In the genomic region with DNA sequence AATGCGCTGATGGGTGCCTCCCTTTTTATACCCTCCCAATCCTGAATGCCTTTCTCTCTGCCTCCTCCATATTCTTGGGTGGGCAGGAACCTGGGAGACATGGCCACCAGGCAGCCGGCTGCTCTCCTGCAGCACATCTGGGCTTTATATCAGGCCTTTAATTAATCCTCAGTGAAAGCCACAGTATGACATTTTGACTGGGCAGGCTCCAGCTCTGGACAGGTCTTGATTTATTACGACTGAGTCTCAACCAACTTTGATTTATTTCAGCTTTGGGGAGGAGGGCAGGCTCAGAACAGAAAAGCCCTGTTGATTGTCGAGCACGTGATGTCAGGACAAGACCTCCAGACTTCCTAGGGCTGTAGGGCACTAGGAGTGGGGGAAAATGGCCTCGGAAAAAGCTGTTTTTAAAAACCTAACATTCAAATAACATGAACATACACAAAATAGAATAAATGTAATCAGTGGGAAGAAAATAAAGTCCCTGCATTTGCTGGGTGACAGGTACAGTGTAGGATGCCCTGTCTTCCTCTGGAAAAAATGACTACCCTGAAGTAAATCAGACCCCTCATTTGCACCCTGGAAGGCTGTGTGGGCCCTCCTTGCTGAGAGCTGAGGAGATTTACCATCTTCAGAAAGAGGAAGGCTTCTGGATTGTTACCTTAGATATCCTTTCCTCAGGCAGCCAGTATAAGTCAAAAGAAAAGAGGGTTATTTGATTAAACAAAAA, we compare ENCODE assay signal across 14 mouse cellular contexts.
A peak's percentile ranks its signal among the peaks of the same experiment; 100 is the strongest.
DNase-seq lines count a peak whose midpoint lies in the region; ATAC-seq and TF ChIP-seq lines count a peak whose summit lies in the region.
"Had no signal": no experiment of that assay in that cellular context is flagged by ENCODE, and none has a peak within 500 bp of the region (broad histone marks: within the 10 kb centered on the region; RNA-seq: fewer than 3 reads in every experiment).

No protein-coding gene starts in this region.

- H3K27ac ChIP-seq in hindbrain, embryonic 12.5 days = no peak overlapping the region
- H3K27ac ChIP-seq in hindbrain, postnatal 0 days = no peak overlapping the region
- H3K27ac ChIP-seq in limb, embryonic 12.5 days = 0 out of 2 replicates have a peak overlapping the region, but pooled peaks have one; percentile 32
- no peak overlapping the region for H3K27ac ChIP-seq in liver, embryonic 11.5 days (ENCODE audit: low read depth, low read length)
- H3K27ac ChIP-seq: forebrain, embryonic 10.5 days; gastrocnemius, adult 2 months; layer of hippocampus, adult 2 months; stomach, embryonic 15.5 days had no signal

- intact Hi-C loops in left cerebral cortex, postnatal 25 days (cut with DNase I) = no loop called here

- no peaks in the 10 kb centered on the region for H3K36me3 ChIP-seq in hindbrain, embryonic 12.5 days
- no peaks in the 10 kb centered on the region for H3K36me3 ChIP-seq in hindbrain, postnatal 0 days (ENCODE audit: insufficient read depth, low read length)
- no peaks in the 10 kb centered on the region for H3K36me3 ChIP-seq in limb, embryonic 12.5 days
- no peaks in the 10 kb centered on the region for H3K36me3 ChIP-seq in liver, embryonic 11.5 days (ENCODE audit: control insufficient read depth, insufficient read depth, low read length)
- H3K36me3 ChIP-seq: forebrain, embryonic 10.5 days; stomach, embryonic 15.5 days had no signal

- DNase-seq in hindbrain, postnatal 0 days (ENCODE audit: low spot score) = no peak
- peak; percentile 33 for DNase-seq in NIH3T3 (ENCODE audit: low read depth)
- peak; percentile 67 for DNase-seq in embryo, embryonic 11 days
- DNase-seq in left cerebral cortex, postnatal 25 days (ENCODE audit: low spot score in 2 of 2) = no peak
- DNase-seq in liver, embryonic 11.5 days (ENCODE audit: low spot score) = no peak
- DNase-seq in thymus, postnatal 14 days = no peak
- DNase-seq: cerebellum, adult 11 months; gastrocnemius, adult 2 months had no signal

- no peak overlapping the region for H3K9ac ChIP-seq in hindbrain, embryonic 12.5 days
- no peak overlapping the region for H3K9ac ChIP-seq in hindbrain, postnatal 0 days (replicated peaks; ENCODE audit: low read length)
- H3K9ac ChIP-seq in limb, embryonic 12.5 days (replicated peaks) = no peak overlapping the region
- H3K9ac ChIP-seq in liver, embryonic 11.5 days (ENCODE audit: low read depth, low read length) = no peak overlapping the region
- H3K9ac ChIP-seq: stomach, embryonic 15.5 days had no signal

- TF ChIP-seq CTCF in hindbrain, postnatal 0 days (IDR thresholded peaks at IDR 0.05; ENCODE audit: low read depth) = no peak

- H3K4me1 ChIP-seq in hindbrain, embryonic 12.5 days = 0 out of 2 replicates have a peak, but pooled peaks cover 2% of the 10 kb centered on the region
- no peaks in the 10 kb centered on the region for H3K4me1 ChIP-seq in hindbrain, postnatal 0 days (ENCODE audit: insufficient read depth, low read length)
- peaks cover 22% of the 10 kb centered on the region for H3K4me1 ChIP-seq in limb, embryonic 12.5 days (replicated peaks)
- H3K4me1 ChIP-seq in liver, embryonic 11.5 days (replicated peaks; ENCODE audit: control insufficient read depth, insufficient read depth, low read length) = no peaks in the 10 kb centered on the region
- H3K4me1 ChIP-seq: forebrain, embryonic 10.5 days; stomach, embryonic 15.5 days had no signal

- H3K4me3 ChIP-seq in hindbrain, embryonic 12.5 days = no peak overlapping the region
- H3K4me3 ChIP-seq in hindbrain, postnatal 0 days (ENCODE audit: low read length) = no peak overlapping the region
- H3K4me3 ChIP-seq in limb, embryonic 12.5 days (replicated peaks) = no peak overlapping the region
- H3K4me3 ChIP-seq in liver, embryonic 11.5 days (ENCODE audit: low read depth, low read length) = no peak overlapping the region
- H3K4me3 ChIP-seq: forebrain, embryonic 10.5 days; gastrocnemius, adult 2 months; layer of hippocampus, adult 2 months; stomach, embryonic 15.5 days had no signal

- no peak overlapping the region for H3K4me2 ChIP-seq in hindbrain, embryonic 12.5 days (replicated peaks)
- H3K4me2 ChIP-seq in hindbrain, postnatal 0 days (ENCODE audit: low read depth, low read length) = no peak overlapping the region
- no peak overlapping the region for H3K4me2 ChIP-seq in limb, embryonic 12.5 days
- H3K4me2 ChIP-seq in liver, embryonic 11.5 days = no peak overlapping the region
- H3K4me2 ChIP-seq: heart, embryonic 11.5 days; stomach, embryonic 15.5 days had no signal

- ATAC-seq in hindbrain, embryonic 12.5 days (ENCODE audit: low FRiP score) = peak; percentile 26; the same call in 1 of the 2 replicates
- ATAC-seq in hindbrain, postnatal 0 days = no peak
- ATAC-seq in limb, embryonic 12.5 days (ENCODE audit: insufficient number of reproducible peaks, insufficient read depth, low FRiP score, low TSS enrichment, low read depth) = peak; percentile 56
- ATAC-seq in liver, embryonic 11.5 days (replicated peaks; ENCODE audit: low FRiP score) = no peak

- H3K27me3 ChIP-seq in hindbrain, embryonic 12.5 days = no peaks in the 10 kb centered on the region
- H3K27me3 ChIP-seq in hindbrain, postnatal 0 days (ENCODE audit: insufficient read depth, low read length) = no peaks in the 10 kb centered on the region
- H3K27me3 ChIP-seq in limb, embryonic 12.5 days = peaks cover 13% of the 10 kb centered on the region
- no peaks in the 10 kb centered on the region for H3K27me3 ChIP-seq in liver, embryonic 11.5 days (replicated peaks; ENCODE audit: control insufficient read depth, insufficient read depth, low read length)
- H3K27me3 ChIP-seq: stomach, embryonic 15.5 days had no signal

- WGBS in hindbrain, embryonic 12.5 days = 48% methylated on average over 6 of the region's 6 CpGs
- 59% methylated on average over 6 of the region's 6 CpGs for WGBS in hindbrain, postnatal 0 days
- 16% methylated on average over 6 of the region's 6 CpGs for WGBS in limb, embryonic 12.5 days
- WGBS in liver, embryonic 11.5 days = 53% methylated on average over 6 of the region's 6 CpGs

- H3K9me3 ChIP-seq in hindbrain, embryonic 12.5 days (replicated peaks) = no peaks in the 10 kb centered on the region
- H3K9me3 ChIP-seq in hindbrain, postnatal 0 days (ENCODE audit: low read length) = no peaks in the 10 kb centered on the region
- no peaks in the 10 kb centered on the region for H3K9me3 ChIP-seq in limb, embryonic 12.5 days
- no peaks in the 10 kb centered on the region for H3K9me3 ChIP-seq in liver, embryonic 11.5 days (ENCODE audit: control insufficient read depth, low read length)
- H3K9me3 ChIP-seq: forebrain, embryonic 10.5 days; stomach, embryonic 15.5 days had no signal

Comparison
In these comparisons a context has a peak if more than half of its experiments do, and no peak if none do; other contexts are left out.
1. ATAC-seq: peak in hindbrain, embryonic 12.5 days (single experiment) and limb, embryonic 12.5 days (single experiment); none in hindbrain, postnatal 0 days (single experiment) and liver, embryonic 11.5 days (single experiment).
2. DNase-seq: peak in NIH3T3 (single experiment) and embryo, embryonic 11 days (single experiment); none in hindbrain, postnatal 0 days (single experiment), left cerebral cortex, postnatal 25 days (0 of 2), liver, embryonic 11.5 days (single experiment) and thymus, postnatal 14 days (single experiment).